In the genomic region with DNA sequence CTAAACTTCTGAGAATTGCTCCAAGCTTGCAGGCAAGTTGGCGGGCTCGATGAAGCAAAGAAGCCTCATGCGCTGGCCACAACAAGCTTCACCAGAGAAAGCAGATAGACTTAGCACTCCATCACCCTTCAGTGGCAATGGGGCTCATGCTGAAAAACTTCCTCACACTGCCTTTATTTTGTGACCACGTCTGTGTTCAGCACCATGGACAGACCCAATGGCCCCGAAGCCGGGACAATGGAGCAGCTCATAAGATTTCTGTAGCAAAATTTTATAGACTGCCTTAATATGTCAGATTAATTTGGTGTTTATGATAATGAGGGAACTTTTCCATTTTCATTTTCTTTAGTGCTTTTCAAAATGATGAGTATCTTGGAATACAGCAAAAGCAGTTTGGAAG, we compare ENCODE assay signal across 10 mouse cellular contexts. TPM values are rescaled to one million over a fixed set of nuclear protein-coding genes. Genes with fewer than 3 reads are reported as not detected.
DNase-seq lines count a peak whose midpoint lies in the region; ATAC-seq lines count a peak whose summit lies in the region.
"Had no signal": no experiment of that assay in that cellular context is flagged by ENCODE, and none has a peak within 500 bp of the region (broad histone marks: within the 10 kb centered on the region; RNA-seq: fewer than 3 reads in every experiment).

No protein-coding gene starts in this region.

- no peak overlapping the region for H3K4me3 ChIP-seq in liver, embryonic 11.5 days (ENCODE audit: low read depth, low read length)
- no peak overlapping the region for H3K4me3 ChIP-seq in limb, embryonic 11.5 days (ENCODE audit: low read depth, low read length)
- H3K4me3 ChIP-seq: liver, embryonic 15.5 days had no signal

- no peaks in the 10 kb centered on the region for H3K36me3 ChIP-seq in liver, embryonic 11.5 days (ENCODE audit: control insufficient read depth, insufficient read depth, low read length)
- H3K36me3 ChIP-seq in limb, embryonic 11.5 days (ENCODE audit: control insufficient read depth, insufficient read depth, low read length): no peaks in the 10 kb centered on the region
- H3K36me3 ChIP-seq: liver, embryonic 15.5 days had no signal

- H3K9me3 ChIP-seq in liver, embryonic 11.5 days (ENCODE audit: control insufficient read depth, low read length): no peaks in the 10 kb centered on the region
- H3K9me3 ChIP-seq in limb, embryonic 11.5 days (ENCODE audit: control insufficient read depth, low read length): no peaks in the 10 kb centered on the region
- H3K9me3 ChIP-seq: liver, embryonic 15.5 days had no signal

- no peak for ATAC-seq in liver, embryonic 11.5 days (replicated peaks; ENCODE audit: low FRiP score)
- ATAC-seq in limb, embryonic 11.5 days (ENCODE audit: insufficient number of reproducible peaks, low FRiP score, low TSS enrichment, low read depth): no peak
- ATAC-seq: intestine, embryonic 16.5 days had no signal

- no peak overlapping the region for H3K9ac ChIP-seq in liver, embryonic 11.5 days (ENCODE audit: low read depth, low read length)
- no peak overlapping the region for H3K9ac ChIP-seq in limb, embryonic 11.5 days (ENCODE audit: low read length)
- H3K9ac ChIP-seq: liver, embryonic 15.5 days had no signal

- peak; percentile 11 to 62 for DNase-seq in adrenal gland, adult (ENCODE audit: inconsistent age in 2 of 2, low spot score in 1 of 2)
- no peak for DNase-seq in adrenal gland, postnatal 4 days (ENCODE audit: low spot score in 2 of 2)
- peak; percentile 28 for DNase-seq in liver
- no peak for DNase-seq in liver, embryonic 11.5 days (ENCODE audit: low spot score)
- DNase-seq in adrenal gland, postnatal 10 days: peak; percentile 60
- DNase-seq in limb, embryonic 11.5 days (ENCODE audit: low spot score): peak; percentile 82
- no peak for DNase-seq in frontal cortex, postnatal 25 days (ENCODE audit: low spot score in 2 of 2)
- no peak for DNase-seq in B cell, adult 2 months

- no peak overlapping the region for H3K4me2 ChIP-seq in liver, embryonic 11.5 days
- H3K4me2 ChIP-seq in limb, embryonic 11.5 days (ENCODE audit: low read depth, severe bottlenecking): no peak overlapping the region
- H3K4me2 ChIP-seq: liver, embryonic 15.5 days had no signal

- 29% methylated on average over 6 of the region's 6 CpGs for WGBS in liver, embryonic 11.5 days
- 36% methylated on average over 6 of the region's 6 CpGs for WGBS in limb, embryonic 11.5 days

- H3K27ac ChIP-seq in liver, embryonic 11.5 days (ENCODE audit: low read depth, low read length): no peak overlapping the region
- H3K27ac ChIP-seq in limb, embryonic 11.5 days (replicated peaks; ENCODE audit: low read depth, low read length): no peak overlapping the region
- H3K27ac ChIP-seq: liver, embryonic 15.5 days had no signal

- no peaks in the 10 kb centered on the region for H3K4me1 ChIP-seq in liver, embryonic 11.5 days (replicated peaks; ENCODE audit: control insufficient read depth, insufficient read depth, low read length)
- no peaks in the 10 kb centered on the region for H3K4me1 ChIP-seq in limb, embryonic 11.5 days (ENCODE audit: control insufficient read depth, insufficient read depth, low read length)
- H3K4me1 ChIP-seq: liver, embryonic 15.5 days had no signal

- no peaks in the 10 kb centered on the region for H3K27me3 ChIP-seq in liver, embryonic 11.5 days (replicated peaks; ENCODE audit: control insufficient read depth, insufficient read depth, low read length)
- H3K27me3 ChIP-seq in limb, embryonic 11.5 days (ENCODE audit: control insufficient read depth, insufficient read depth, low read length): no peaks in the 10 kb centered on the region
- H3K27me3 ChIP-seq: liver, embryonic 15.5 days had no signal

RNA-seq across cellular contexts. Expression of a gene that starts 21.6 kb away (rescaled TPM):
- total RNA-seq in adrenal gland, postnatal 4 days (2021): 10 to 100 TPM in 1 of 2 experiments, 1 to 10 TPM in 1; 9.1 to 10.1 TPM
- polyA plus RNA-seq in liver, embryonic 11.5 days (2014; fragmentation: Nextera tagmentation; extraction: Ambion mirVana): 11.2 and 13.3 TPM in 2 replicates
- total RNA-seq in adrenal gland, postnatal 10 days (2021): 10 to 100 TPM in 1 of 2 experiments, 1 to 10 TPM in 1; 9.3 to 13.7 TPM
- polyA plus RNA-seq in limb, embryonic 11.5 days (2014; fragmentation: Nextera tagmentation; extraction: Ambion mirVana): 58.9 and 59.9 TPM in 2 replicates

Comparison
In these comparisons a context has a peak if more than half of its experiments do, and no peak if none do; other contexts are left out.
1. DNase-seq: peak in adrenal gland, adult (2 of 2), liver (single experiment), adrenal gland, postnatal 10 days (single experiment) and limb, embryonic 11.5 days (single experiment); none in adrenal gland, postnatal 4 days (0 of 2), liver, embryonic 11.5 days (single experiment), frontal cortex, postnatal 25 days (0 of 2) and B cell, adult 2 months (0 of 2).